Mouse (Mus musculus) intestine, embryonic 16.5 days (tissue): ENCODE results near the gene Phlpp1. TPM values are rescaled to one million over a fixed set of nuclear protein-coding genes. Genes with fewer than 3 reads are reported as not detected.

Experiments used
- ATAC-seq: fragments of 200-750 bp; cut with Nextera tagmentation; 2 replicates; pipeline ENCODE4 v1.8.0; 2017; ENCODE audit warnings: moderate TSS enrichment, moderate library complexity
- H3K27ac ChIP-seq: fragments of 300-500 bp; sonication (generic); 2 replicates; pipeline ENCODE4 v1.5.1; 2014; ENCODE audit warnings: mild to moderate bottlenecking, low read length
- H3K27me3 ChIP-seq: fragments of 300-500 bp; sonication (generic); replicated peaks from 2 replicates; pipeline ENCODE4 v1.6.1; 2014; ENCODE audit warnings: low read length, control low read depth, mixed read lengths; ENCODE audit not compliant: control insufficient read depth, insufficient read depth
- H3K36me3 ChIP-seq: fragments of 300-500 bp; sonication (generic); 2 replicates; pipeline ENCODE4 v1.6.1; 2014; ENCODE audit warnings: low read length, control low read depth; ENCODE audit not compliant: control insufficient read depth, insufficient read depth
- H3K4me1 ChIP-seq: fragments of 300-500 bp; sonication (generic); 2 replicates; pipeline ENCODE4 v1.6.1; 2014; ENCODE audit warnings: low read length, control low read depth, mixed read lengths; ENCODE audit not compliant: control insufficient read depth, insufficient read depth
- H3K4me2 ChIP-seq: fragments of 300-500 bp; sonication (generic); 2 replicates; pipeline ENCODE4 v1.6.1; 2014; ENCODE audit warnings: low read depth, low read length, control low read depth
- H3K4me3 ChIP-seq: fragments of 300-500 bp; sonication (generic); 2 replicates; pipeline ENCODE4 v1.5.1; 2014; ENCODE audit warnings: mild to moderate bottlenecking, low read length
- H3K9ac ChIP-seq: fragments of 300-500 bp; sonication (generic); 2 replicates; pipeline ENCODE4 v1.6.1; 2014; ENCODE audit warnings: low read depth, low read length
- H3K9me3 ChIP-seq: fragments of 300-500 bp; sonication (generic); 2 replicates; pipeline ENCODE4 v1.6.1; 2016; ENCODE audit warnings: low read length, control low read depth; ENCODE audit not compliant: control insufficient read depth
- WGBS: fragments of 180-500 bp; shearing (Covaris S2); extraction: QIAGEN DNeasy Blood & Tissue Kit; methylation state at CpG from one replicate; pipeline ENCODE4 v1.1.7; 2014; 5-methylcytosine and 5-hydroxymethylcytosine counted together
- polyA plus RNA-seq: library from polyadenylated mRNA; unstranded; fragments of >200 nt; fragmentation: Nextera tagmentation; extraction: Ambion mirVana; gene quantifications from 2 replicates; pipeline ENCODE4 v1.2.1, GENCODE M21; 2015

Gene Phlpp1
- polyA plus RNA-seq, 1 experiment from 2014 or later: 2.9 TPM

DNA sequence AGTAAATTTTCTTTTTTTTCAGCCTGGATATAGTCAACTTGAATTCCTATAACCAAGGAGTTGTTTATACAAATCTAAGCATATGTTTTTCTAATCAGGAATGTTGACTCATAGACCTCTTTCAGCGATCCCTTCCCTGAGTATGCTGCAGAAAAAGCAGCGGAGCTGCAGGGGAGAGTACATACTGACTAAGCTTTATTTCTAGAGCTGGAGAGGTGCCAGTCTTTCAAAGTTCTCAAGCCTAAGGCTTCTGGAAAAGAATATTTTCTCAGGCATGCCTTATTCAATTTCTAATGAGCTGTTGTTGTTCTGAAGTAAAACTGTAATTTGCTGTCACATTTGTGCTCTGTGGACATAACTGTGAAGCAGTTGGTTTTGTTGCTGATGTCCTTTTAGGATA is 70.6 kb downstream of the Phlpp1 start:
- H3K27me3 ChIP-seq: no peaks in the 10 kb centered on the region
- no peak for ATAC-seq
- no peaks in the 10 kb centered on the region for H3K9me3 ChIP-seq
- no peak overlapping the region for H3K4me2 ChIP-seq
- H3K36me3 ChIP-seq: no peaks in the 10 kb centered on the region
- no peak overlapping the region for H3K4me3 ChIP-seq
- peaks cover 7% of the 10 kb centered on the region; the same call in 1 of the 2 replicates for H3K4me1 ChIP-seq
- no peak overlapping the region for H3K27ac ChIP-seq
- H3K9ac ChIP-seq: no peak overlapping the region
- WGBS: 20% methylated on average over 2 of the region's 2 CpGs

DNA sequence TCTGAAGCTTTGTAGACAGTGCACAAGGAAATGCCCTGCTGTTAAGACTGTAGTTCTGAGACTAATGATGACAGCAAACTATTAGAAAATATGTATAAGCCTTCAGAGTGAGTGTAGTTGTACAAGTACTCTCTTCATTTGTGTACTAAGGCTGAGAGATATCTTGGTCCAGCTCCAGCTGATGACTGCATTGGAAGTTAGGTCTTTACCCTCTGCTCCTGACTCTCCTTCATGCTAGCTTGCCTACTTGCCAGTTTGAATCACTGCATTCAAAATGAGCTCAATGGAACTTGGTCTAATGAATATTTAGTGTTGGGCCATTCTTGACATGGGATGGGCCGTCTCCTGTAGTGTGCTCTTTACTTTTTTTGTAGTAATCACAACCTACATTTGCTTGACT is 71.8 kb downstream of the Phlpp1 start:
- Histone ChIP-seq H3K27ac (no peak overlapping the region), H3K4me1 (peaks cover 7% of the 10 kb centered on the region; the same call in 1 of the 2 replicates), H3K9ac (no peak overlapping the region), H3K9me3 (no peaks in the 10 kb centered on the region), H3K4me3 (no peak overlapping the region), H3K27me3 (no peaks in the 10 kb centered on the region), H3K4me2 (no peak overlapping the region), H3K36me3 (no peaks in the 10 kb centered on the region)
- ATAC-seq: no peak
- WGBS: 86% methylated on average over 1 of the region's 1 CpGs

DNA sequence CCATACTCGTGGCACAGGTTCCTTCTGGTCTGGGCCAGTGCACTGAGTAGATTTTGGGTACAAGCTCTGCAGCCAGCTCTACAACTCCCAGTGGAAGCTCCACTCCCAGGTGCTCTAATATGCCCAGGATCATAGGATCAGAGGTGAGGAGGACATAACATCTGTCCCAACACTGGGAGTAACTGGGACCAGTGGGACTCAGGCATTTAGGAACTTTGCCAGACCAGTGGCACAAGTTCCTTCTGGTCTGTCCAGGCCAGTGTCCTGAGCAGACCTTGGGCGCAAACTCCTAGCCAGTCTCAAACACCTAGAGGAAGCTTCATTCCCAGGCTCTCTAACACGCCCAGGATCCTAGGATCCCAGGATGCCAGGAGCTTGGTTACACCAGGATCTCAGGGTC is 72.7 kb downstream of the Phlpp1 start:
- H3K4me3 ChIP-seq: no peak overlapping the region
- WGBS: 89% methylated on average over 3 of the region's 3 CpGs
- peaks cover 7% of the 10 kb centered on the region; the same call in 1 of the 2 replicates for H3K4me1 ChIP-seq
- no peaks in the 10 kb centered on the region for H3K9me3 ChIP-seq
- H3K27me3 ChIP-seq: no peaks in the 10 kb centered on the region
- H3K4me2 ChIP-seq: no peak overlapping the region
- ATAC-seq: no peak
- H3K36me3 ChIP-seq: no peaks in the 10 kb centered on the region
- H3K9ac ChIP-seq: no peak overlapping the region
- no peak overlapping the region for H3K27ac ChIP-seq

DNA sequence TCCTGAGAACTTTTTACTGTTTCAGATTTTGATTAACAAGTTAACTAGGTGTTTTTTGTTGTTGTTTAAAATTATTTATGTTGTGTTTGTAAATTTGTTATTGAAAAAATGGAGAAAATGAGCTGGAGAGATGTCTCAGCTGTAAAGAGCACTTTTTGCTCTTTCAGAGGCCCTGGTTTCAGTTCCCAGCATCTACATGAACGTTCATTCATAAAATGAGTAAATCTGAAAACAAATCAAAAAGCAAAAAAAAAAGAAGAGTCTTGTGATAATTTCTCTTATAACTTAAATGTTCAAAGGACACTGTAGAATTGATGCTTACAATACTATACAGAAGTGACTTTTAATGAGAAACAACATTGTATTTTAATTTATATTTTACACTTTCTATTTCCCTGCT is 82.5 kb downstream of the Phlpp1 start:
- Histone ChIP-seq H3K4me2 (no peak overlapping the region), H3K4me1 (no peaks in the 10 kb centered on the region), H3K36me3 (no peaks in the 10 kb centered on the region), H3K4me3 (no peak overlapping the region), H3K9ac (no peak overlapping the region), H3K9me3 (0 out of 2 replicates have a peak, but pooled peaks cover 3% of the 10 kb centered on the region), H3K27ac (no peak overlapping the region), H3K27me3 (no peaks in the 10 kb centered on the region)
- ATAC-seq: no peak
- 97% methylated on average over 1 of the region's 1 CpGs for WGBS

DNA sequence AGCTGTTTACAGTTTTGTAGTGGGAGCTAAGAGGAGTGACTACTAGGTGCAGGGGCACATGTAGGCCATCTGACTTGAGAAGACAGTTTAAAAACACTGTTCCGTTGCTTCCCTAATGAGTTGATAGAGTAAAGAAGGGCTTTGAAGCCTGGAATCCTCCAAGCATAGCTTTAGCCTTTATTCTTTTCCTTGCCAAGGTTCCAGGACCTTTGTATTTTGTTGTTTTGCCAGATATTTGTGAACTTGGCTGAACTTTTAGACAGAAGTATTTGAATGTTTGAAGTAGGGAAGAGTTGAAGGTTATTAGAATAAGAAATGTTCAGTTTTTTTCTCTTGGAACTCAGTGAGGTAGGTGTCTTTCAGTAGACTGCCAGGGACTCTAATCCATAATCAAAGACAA is 85.6 kb downstream of the Phlpp1 start:
- Histone ChIP-seq H3K27me3 (no peaks in the 10 kb centered on the region), H3K9ac (no peak overlapping the region), H3K27ac (no peak overlapping the region), H3K4me3 (no peak overlapping the region), H3K9me3 (0 out of 2 replicates have a peak, but pooled peaks cover 3% of the 10 kb centered on the region), H3K36me3 (no peaks in the 10 kb centered on the region), H3K4me1 (no peaks in the 10 kb centered on the region), H3K4me2 (no peak overlapping the region)
- 81% methylated on average over 1 of the region's 1 CpGs for WGBS
- no peak for ATAC-seq

DNA sequence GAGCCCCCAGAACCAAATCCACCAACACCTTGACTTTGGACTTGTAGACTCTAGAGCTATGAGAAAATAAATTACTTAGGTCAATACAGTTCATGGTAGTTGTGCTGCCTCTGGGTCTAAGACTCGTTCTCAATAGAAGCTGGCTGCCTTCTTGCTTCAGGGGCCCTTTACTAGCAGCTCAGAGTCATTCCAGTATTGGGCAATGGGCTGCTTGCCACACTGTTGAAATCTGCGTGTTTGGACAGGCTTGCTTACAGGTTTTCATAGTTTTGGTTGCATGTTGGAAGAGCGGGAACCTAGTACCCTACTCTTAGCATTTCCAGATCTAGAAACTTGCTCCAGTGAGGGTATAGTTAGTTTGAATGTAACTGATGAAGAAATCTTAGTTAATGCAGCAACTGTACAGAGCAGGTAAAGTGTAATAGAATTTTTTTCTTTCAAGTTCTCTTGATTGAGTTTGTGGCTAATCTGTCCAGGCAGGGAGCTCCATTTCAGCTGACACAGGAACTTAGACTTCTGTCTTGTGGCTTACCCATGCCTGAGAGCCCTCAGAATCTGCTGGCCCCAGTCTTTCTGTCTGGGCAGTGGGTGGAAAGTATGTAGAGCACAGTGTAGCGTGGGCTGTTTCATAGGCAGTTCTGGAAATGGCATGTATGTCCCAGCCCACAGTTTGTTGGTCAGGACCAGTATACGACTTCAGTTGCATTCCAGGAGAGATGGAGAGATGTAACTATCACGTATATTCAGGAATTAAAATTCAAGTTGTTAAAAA is 96.7 kb downstream of the Phlpp1 start:
- ATAC-seq: no peak; the same call in 1 of the 2 replicates
- Histone ChIP-seq H3K9me3 (no peaks in the 10 kb centered on the region), H3K27me3 (no peaks in the 10 kb centered on the region), H3K27ac (no peak overlapping the region), H3K4me2 (no peak overlapping the region), H3K36me3 (no peaks in the 10 kb centered on the region), H3K4me1 (no peaks in the 10 kb centered on the region), H3K4me3 (no peak overlapping the region), H3K9ac (no peak overlapping the region)
- 82% methylated on average over 6 of the region's 6 CpGs for WGBS

DNA sequence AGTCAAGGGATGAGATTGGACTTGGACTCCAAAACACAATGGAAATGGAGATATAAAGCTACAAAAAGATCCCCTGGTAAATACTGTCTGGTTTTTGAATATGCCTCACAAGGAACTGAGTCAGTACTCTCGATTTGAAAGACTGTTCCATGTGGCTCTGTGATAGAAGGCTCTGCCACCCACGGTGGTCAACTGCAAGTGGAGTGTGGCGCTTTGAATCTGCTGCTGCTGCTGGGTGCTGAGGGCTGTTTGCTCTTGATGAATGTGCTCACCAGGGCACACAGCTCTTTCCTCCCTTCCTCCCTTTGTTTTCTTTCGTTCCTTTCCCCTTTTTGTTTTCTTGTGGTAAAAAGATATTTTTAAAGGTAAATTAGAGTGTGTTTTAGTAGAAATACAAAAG is 97.8 kb downstream of the Phlpp1 start:
- ATAC-seq: no peak

DNA sequence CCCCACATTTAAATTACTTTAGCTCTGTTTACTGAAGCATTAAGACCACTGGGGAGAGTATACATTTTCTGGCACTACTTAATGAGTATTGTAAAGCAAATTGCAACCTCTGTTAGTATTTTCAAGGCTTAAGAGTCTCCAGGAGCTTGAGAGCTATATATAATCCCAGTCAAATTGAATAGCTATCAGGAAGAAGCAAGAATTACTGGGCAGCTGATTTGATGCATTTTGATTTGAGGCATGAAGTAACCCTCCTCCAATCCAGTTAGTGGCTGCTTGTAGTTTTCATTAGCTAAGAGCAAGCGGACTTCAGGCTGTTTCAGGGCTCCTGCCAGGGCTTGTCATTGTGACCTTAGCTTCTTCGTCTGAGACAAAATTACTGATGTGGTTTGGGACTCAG is 101.4 kb downstream of the Phlpp1 start:
- ATAC-seq: no peak
- no peak overlapping the region for H3K4me3 ChIP-seq
- no peak overlapping the region for H3K4me2 ChIP-seq
- no peak overlapping the region for H3K27ac ChIP-seq
- H3K36me3 ChIP-seq: no peaks in the 10 kb centered on the region
- no peaks in the 10 kb centered on the region for H3K9me3 ChIP-seq
- H3K4me1 ChIP-seq: 0 out of 2 replicates have a peak, but pooled peaks cover 1% of the 10 kb centered on the region
- WGBS: 75% methylated on average over 2 of the region's 2 CpGs
- H3K27me3 ChIP-seq: no peaks in the 10 kb centered on the region
- H3K9ac ChIP-seq: no peak overlapping the region

More for the DNA sequence above, 97.8 kb downstream of the Phlpp1 start:
- H3K27ac ChIP-seq: no peak overlapping the region
- H3K4me1 ChIP-seq: no peaks in the 10 kb centered on the region
- WGBS: 44% methylated on average over 4 of the region's 4 CpGs
- H3K36me3 ChIP-seq: no peaks in the 10 kb centered on the region
- no peak overlapping the region for H3K4me2 ChIP-seq
- H3K9ac ChIP-seq: no peak overlapping the region
- no peaks in the 10 kb centered on the region for H3K9me3 ChIP-seq
- H3K4me3 ChIP-seq: no peak overlapping the region
- H3K27me3 ChIP-seq: no peaks in the 10 kb centered on the region

DNA sequence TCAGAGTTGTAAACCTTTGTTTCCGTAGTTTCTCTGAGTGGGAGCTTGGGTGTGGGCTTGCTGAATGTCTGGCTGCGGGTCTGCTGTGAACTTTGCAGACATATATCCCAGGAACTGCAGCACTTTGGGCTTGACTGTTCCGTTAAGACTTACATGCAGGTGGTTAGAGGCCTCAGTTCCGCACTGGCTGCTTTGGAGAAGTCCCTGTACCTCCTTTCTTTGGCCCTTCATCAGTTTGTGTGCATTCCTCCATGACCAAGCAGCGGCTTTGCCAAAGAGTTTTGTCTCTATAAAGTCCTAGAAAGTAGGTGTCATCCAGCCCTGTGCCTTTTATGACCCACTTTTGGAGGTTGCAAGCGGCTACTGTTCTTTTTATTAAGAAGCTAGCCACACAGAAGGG is 102.2 kb downstream of the Phlpp1 start:
- no peak for ATAC-seq
- no peak overlapping the region for H3K4me3 ChIP-seq
- 83% methylated on average over 6 of the region's 6 CpGs for WGBS
- H3K4me1 ChIP-seq: peaks cover 4% of the 10 kb centered on the region; the same call in 1 of the 2 replicates
- H3K36me3 ChIP-seq: no peaks in the 10 kb centered on the region
- H3K9me3 ChIP-seq: no peaks in the 10 kb centered on the region
- H3K27ac ChIP-seq: no peak overlapping the region
- H3K9ac ChIP-seq: no peak overlapping the region
- no peak overlapping the region for H3K4me2 ChIP-seq
- no peaks in the 10 kb centered on the region for H3K27me3 ChIP-seq
